Comparison of ENCODE assay signal across 8 mouse cellular contexts in the genomic region with DNA sequence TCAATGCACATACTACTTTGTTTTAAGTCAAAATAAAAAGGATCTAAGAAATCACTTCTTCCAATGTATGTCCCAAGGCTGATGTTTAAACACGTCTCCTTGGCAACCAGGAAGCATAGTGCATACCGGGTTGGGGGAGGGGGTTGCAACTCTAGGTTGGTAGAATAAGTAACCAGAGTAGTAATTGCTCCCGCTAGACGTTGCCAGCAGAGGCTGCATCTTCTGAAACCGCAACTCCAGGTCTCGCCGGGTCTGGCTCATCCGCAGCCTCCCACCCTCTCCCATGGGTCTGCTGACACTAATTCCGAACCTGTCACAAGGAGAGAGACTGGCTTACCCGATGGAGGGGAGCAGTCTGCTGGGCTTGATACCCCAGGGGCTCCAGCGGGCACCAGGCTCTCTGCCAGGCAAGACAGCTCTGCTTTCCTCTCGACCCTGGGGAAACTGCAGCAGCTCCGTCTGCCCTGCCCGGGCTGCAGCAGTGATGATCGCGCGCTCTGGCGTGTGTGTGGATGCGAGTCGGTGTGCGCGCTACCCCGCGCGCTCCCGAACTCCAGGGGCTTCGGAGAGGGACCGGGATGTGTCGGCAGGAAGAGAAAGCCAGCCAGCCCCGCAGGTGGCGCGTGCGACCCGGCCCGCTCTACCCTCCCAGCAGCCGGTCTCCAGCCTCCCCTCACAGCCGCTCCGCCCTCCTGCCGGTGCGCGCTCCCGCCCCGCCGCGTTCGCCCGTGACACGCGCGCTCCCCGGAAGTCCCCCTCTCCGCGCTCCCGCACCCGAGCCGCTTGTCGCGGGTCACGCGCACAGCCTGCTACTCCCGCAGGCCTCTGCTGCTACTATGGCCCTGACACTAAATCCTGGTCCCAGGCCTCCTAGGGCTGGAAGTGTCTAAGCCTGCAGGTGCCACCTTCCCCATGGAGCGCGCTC. TPM values are rescaled to one million over a fixed set of nuclear protein-coding genes. Genes with fewer than 3 reads are reported as not detected.
A peak's percentile ranks its signal among the peaks of the same experiment; 100 is the strongest.
DNase-seq lines count a peak whose midpoint lies in the region; ATAC-seq and TF ChIP-seq lines count a peak whose summit lies in the region.

A gene (minus strand): TSS at position 724 of the 925 bp plus-strand sequence.

- H3K9me3 ChIP-seq in erythroblast, embryonic 14.5 days (ENCODE audit: control insufficient read depth, low read length) = no peaks in the 10 kb centered on the region
- no peaks in the 10 kb centered on the region for H3K9me3 ChIP-seq in embryonic facial prominence, embryonic 15.5 days (replicated peaks)
- H3K9me3 ChIP-seq in heart, embryonic 12.5 days (replicated peaks) = no peaks in the 10 kb centered on the region
- H3K9me3 ChIP-seq in kidney, postnatal 0 days (replicated peaks; ENCODE audit: low read length) = no peaks in the 10 kb centered on the region
- H3K9me3 ChIP-seq in liver, embryonic 12.5 days (replicated peaks) = no peaks in the 10 kb centered on the region
- H3K9me3 ChIP-seq in neural tube, embryonic 14.5 days (ENCODE audit: control insufficient read depth, low read length) = no peaks in the 10 kb centered on the region

- H3K4me2 ChIP-seq in embryonic facial prominence, embryonic 15.5 days (replicated peaks) = peak within 1 kb of the TSS; percentile 92
- peak within 1 kb of the TSS; percentile 99 for H3K4me2 ChIP-seq in heart, embryonic 12.5 days
- peak within 1 kb of the TSS; percentile 91 for H3K4me2 ChIP-seq in kidney, postnatal 0 days (ENCODE audit: low read length)
- H3K4me2 ChIP-seq in liver, embryonic 12.5 days = peak within 1 kb of the TSS; percentile 82
- H3K4me2 ChIP-seq in neural tube, embryonic 14.5 days (ENCODE audit: low read depth, low read length) = peak within 1 kb of the TSS; percentile 65

- no peak for ATAC-seq in erythroblast, adult 5-6 weeks (replicated peaks; ENCODE audit: low FRiP score, poor library complexity, severe bottlenecking)
- peak; percentile 87 for ATAC-seq in embryonic facial prominence, embryonic 15.5 days (ENCODE audit: insufficient number of reproducible peaks, low FRiP score, low TSS enrichment, low read depth)
- peak; percentile 84 for ATAC-seq in heart, embryonic 12.5 days (ENCODE audit: insufficient number of reproducible peaks, low FRiP score)
- peak; percentile 91 for ATAC-seq in kidney, postnatal 0 days (replicated peaks; ENCODE audit: low FRiP score, low read depth)
- ATAC-seq in liver, embryonic 12.5 days = peak; percentile 79
- ATAC-seq in neural tube, embryonic 14.5 days (ENCODE audit: low read depth) = peak; percentile 95

- H3K27me3 ChIP-seq in erythroblast, embryonic 14.5 days (ENCODE audit: control insufficient read depth) = peaks cover 15% of the 10 kb centered on the region
- H3K27me3 ChIP-seq in embryonic facial prominence, embryonic 15.5 days = no peaks in the 10 kb centered on the region
- H3K27me3 ChIP-seq in heart, embryonic 12.5 days (replicated peaks) = 0 out of 2 replicates have a peak, but pooled peaks cover 3% of the 10 kb centered on the region
- H3K27me3 ChIP-seq in kidney, postnatal 0 days (ENCODE audit: insufficient read depth, low read length) = no peaks in the 10 kb centered on the region
- peaks cover 16% of the 10 kb centered on the region for H3K27me3 ChIP-seq in liver, embryonic 12.5 days (replicated peaks)
- H3K27me3 ChIP-seq in neural tube, embryonic 14.5 days (ENCODE audit: control insufficient read depth, insufficient read depth, low read length) = no peaks in the 10 kb centered on the region

- under 1% methylated on average over 52 of the region's 63 CpGs for WGBS in embryonic facial prominence, embryonic 15.5 days
- under 1% methylated on average over 62 of the region's 63 CpGs for WGBS in heart, embryonic 12.5 days
- under 1% methylated on average over 61 of the region's 63 CpGs for WGBS in kidney, postnatal 0 days
- under 1% methylated on average over 63 of the region's 63 CpGs for WGBS in liver, embryonic 12.5 days (ENCODE audit: insufficient replicate concordance)
- under 1% methylated on average over 56 of the region's 63 CpGs for WGBS in neural tube, embryonic 14.5 days

- peak within 1 kb of the TSS; percentile 53 for H3K4me3 ChIP-seq in erythroblast, embryonic 14.5 days (replicated peaks)
- peak within 1 kb of the TSS; percentile 73 for H3K4me3 ChIP-seq in embryonic facial prominence, embryonic 15.5 days (replicated peaks)
- H3K4me3 ChIP-seq in heart, embryonic 12.5 days = peak within 1 kb of the TSS; percentile 89
- H3K4me3 ChIP-seq in kidney, postnatal 0 days (replicated peaks; ENCODE audit: low read depth, low read length) = peak within 1 kb of the TSS; percentile 69
- peak within 1 kb of the TSS; percentile 62 for H3K4me3 ChIP-seq in liver, embryonic 12.5 days
- H3K4me3 ChIP-seq in neural tube, embryonic 14.5 days (ENCODE audit: low read depth, low read length) = peak within 1 kb of the TSS; percentile 64

- TF ChIP-seq CTCF in kidney, postnatal 0 days (IDR thresholded peaks at IDR 0.05; ENCODE audit: low read depth) = 0 out of 2 replicates have a peak, but pooled peaks have one; percentile 10

- H3K27ac ChIP-seq in embryonic facial prominence, embryonic 15.5 days (replicated peaks) = no peak within 1 kb of the TSS; the same call in 1 of the 2 replicates
- H3K27ac ChIP-seq in heart, embryonic 12.5 days (ENCODE audit: poor library complexity, severe bottlenecking) = peak within 1 kb of the TSS; percentile 42; the same call in 1 of the 2 replicates
- H3K27ac ChIP-seq in kidney, postnatal 0 days = peak within 1 kb of the TSS; percentile 80
- no peak within 1 kb of the TSS for H3K27ac ChIP-seq in liver, embryonic 12.5 days
- H3K27ac ChIP-seq in neural tube, embryonic 14.5 days (ENCODE audit: low read depth, low read length) = peak within 1 kb of the TSS; percentile 92

- no peaks in the 10 kb centered on the region for H3K36me3 ChIP-seq in erythroblast, embryonic 14.5 days (ENCODE audit: control insufficient read depth)
- H3K36me3 ChIP-seq in embryonic facial prominence, embryonic 15.5 days = no peaks in the 10 kb centered on the region
- no peaks in the 10 kb centered on the region for H3K36me3 ChIP-seq in heart, embryonic 12.5 days
- H3K36me3 ChIP-seq in kidney, postnatal 0 days (ENCODE audit: insufficient read depth, low read length) = no peaks in the 10 kb centered on the region
- no peaks in the 10 kb centered on the region for H3K36me3 ChIP-seq in liver, embryonic 12.5 days
- H3K36me3 ChIP-seq in neural tube, embryonic 14.5 days (ENCODE audit: control insufficient read depth, insufficient read depth, low read length) = no peaks in the 10 kb centered on the region

- DNase-seq in kidney, postnatal 0 days (ENCODE audit: low spot score) = peak; percentile 76
- peak; percentile 68 for DNase-seq in testis, postnatal 14 days (ENCODE audit: low spot score)

- peaks cover 3% of the 10 kb centered on the region for H3K4me1 ChIP-seq in erythroblast, embryonic 14.5 days (ENCODE audit: control insufficient read depth)
- no peaks in the 10 kb centered on the region for H3K4me1 ChIP-seq in embryonic facial prominence, embryonic 15.5 days
- no peaks in the 10 kb centered on the region for H3K4me1 ChIP-seq in heart, embryonic 12.5 days (replicated peaks)
- H3K4me1 ChIP-seq in kidney, postnatal 0 days (replicated peaks; ENCODE audit: insufficient read depth, low read length) = no peaks in the 10 kb centered on the region
- H3K4me1 ChIP-seq in liver, embryonic 12.5 days = no peaks in the 10 kb centered on the region
- H3K4me1 ChIP-seq in neural tube, embryonic 14.5 days (ENCODE audit: control insufficient read depth, insufficient read depth, low read length) = peaks cover 17% of the 10 kb centered on the region

- H3K9ac ChIP-seq in embryonic facial prominence, embryonic 15.5 days = peak within 1 kb of the TSS; percentile 41
- H3K9ac ChIP-seq in heart, embryonic 12.5 days = peak within 1 kb of the TSS; percentile 83
- peak within 1 kb of the TSS; percentile 61 for H3K9ac ChIP-seq in kidney, postnatal 0 days (ENCODE audit: low read depth, low read length)
- H3K9ac ChIP-seq in liver, embryonic 12.5 days = peak within 1 kb of the TSS; percentile 56
- peak within 1 kb of the TSS; percentile 81 for H3K9ac ChIP-seq in neural tube, embryonic 14.5 days (replicated peaks; ENCODE audit: low read depth, low read length)

RNA-seq across cellular contexts. Expression of the gene that starts here (rescaled TPM):
- 0.01 TPM in 1 of 2 replicates, not detected in the other for polyA plus RNA-seq in erythroblast, embryonic 14.5 days (2012)
- not detected in 2 replicates for total RNA-seq in erythroblast, adult 5-6 weeks (2015; ENCODE audit: low replicate concordance)
- not detected in 2 replicates for total RNA-seq in erythroblast, adult 5-6 weeks (2017; ENCODE audit: low replicate concordance)
- 4.5 and 6.3 TPM in 2 replicates for polyA plus RNA-seq in embryonic facial prominence, embryonic 15.5 days (2015; fragmentation: Nextera tagmentation; extraction: Ambion mirVana)
- polyA plus RNA-seq in heart, embryonic 12.5 days (2016; fragmentation: Nextera tagmentation; extraction: Ambion mirVana) = 2.7 and 2.9 TPM in 2 replicates
- 2.4 and 3.0 TPM in 2 replicates for polyA plus RNA-seq in kidney, postnatal 0 days (2015; fragmentation: Nextera tagmentation; extraction: Ambion mirVana)
- polyA plus RNA-seq in liver, embryonic 12.5 days (2016; fragmentation: Nextera tagmentation; extraction: Ambion mirVana) = 0.17 and 0.24 TPM in 2 replicates
- polyA plus RNA-seq in neural tube, embryonic 14.5 days (2014; fragmentation: Nextera tagmentation; extraction: Ambion mirVana) = 33.9 and 37.4 TPM in 2 replicates

Comparison
In these comparisons a context has a peak if more than half of its experiments do, and no peak if none do; other contexts are left out.
1. Peak in ATAC-seq, H3K4me3 ChIP-seq, H3K9ac ChIP-seq and H3K4me2 ChIP-seq in liver, embryonic 12.5 days; RNA of the gene not detected or under 1 TPM.
2. H3K27ac ChIP-seq: peak in heart, embryonic 12.5 days (single experiment), kidney, postnatal 0 days (single experiment) and neural tube, embryonic 14.5 days (single experiment); none in embryonic facial prominence, embryonic 15.5 days (single experiment) and liver, embryonic 12.5 days (single experiment).
3. Peak in every context shown above with its lines, with median percentiles within 50 percentile points of each other: H3K4me3 ChIP-seq, H3K4me2 ChIP-seq and H3K9ac ChIP-seq.